Mouse (Mus musculus): ENCODE data around the gene Epha6. TPM values are rescaled to one million over a fixed set of nuclear protein-coding genes. Genes with fewer than 3 reads are reported as not detected.

Epha6 gene
- polyA plus RNA-seq, 1 experiment from 2014 or later = 11.3 TPM

- H3K4me2 ChIP-seq = no peak overlapping the region
- H3K36me3 ChIP-seq = no peaks in the 10 kb centered on the region
- no peak overlapping the region for H3K4me3 ChIP-seq
- no peak for ATAC-seq (ENCODE audit: low FRiP score, low read depth)
- H3K27me3 ChIP-seq = no peaks in the 10 kb centered on the region
- H3K27ac ChIP-seq (replicated peaks) = no peak overlapping the region
- H3K4me1 ChIP-seq (replicated peaks) = no peaks in the 10 kb centered on the region
- H3K9me3 ChIP-seq = no peaks in the 10 kb centered on the region
- H3K9ac ChIP-seq = no peak overlapping the region
Observed at GRCm38 (mm10) chr16:60475776-60476175, 129.6 kb downstream of the Epha6 start.

GRCm38 (mm10) chr16:60468200-60468785, 137.0 kb downstream of the Epha6 start:
- Histone ChIP-seq H3K27me3 (no peaks in the 10 kb centered on the region), H3K9ac (no peak overlapping the region), H3K36me3 (no peaks in the 10 kb centered on the region), H3K4me2 (no peak overlapping the region), H3K9me3 (no peaks in the 10 kb centered on the region), H3K4me1 (replicated peaks) (no peaks in the 10 kb centered on the region), H3K4me3 (no peak overlapping the region), H3K27ac (replicated peaks) (no peak overlapping the region)
- no peak for ATAC-seq (ENCODE audit: low FRiP score, low read depth)
- WGBS = 77% methylated on average over 7 of the region's 7 CpGs

- H3K9ac ChIP-seq = no peak overlapping the region
Observed at GRCm38 (mm10) chr16:60435283-60435682, 170.0 kb downstream of the Epha6 start.

GRCm38 (mm10) chr16:60434241-60434640, 171.1 kb downstream of the Epha6 start:
- H3K36me3 ChIP-seq = no peaks in the 10 kb centered on the region
- H3K9ac ChIP-seq = no peak overlapping the region
- no peak overlapping the region for H3K4me2 ChIP-seq
- no peaks in the 10 kb centered on the region for H3K27me3 ChIP-seq
- H3K4me3 ChIP-seq = no peak overlapping the region
- H3K4me1 ChIP-seq (replicated peaks) = no peaks in the 10 kb centered on the region
- no peak for ATAC-seq (ENCODE audit: low FRiP score, low read depth)
- 77% methylated on average over 1 of the region's 1 CpGs for WGBS
- no peak overlapping the region for H3K27ac ChIP-seq (replicated peaks)
- no peaks in the 10 kb centered on the region for H3K9me3 ChIP-seq

More at GRCm38 (mm10) chr16:60435283-60435682, 170.0 kb downstream of the Epha6 start:
- Histone ChIP-seq H3K9me3 (no peaks in the 10 kb centered on the region), H3K36me3 (no peaks in the 10 kb centered on the region), H3K4me3 (no peak overlapping the region), H3K27me3 (no peaks in the 10 kb centered on the region), H3K27ac (replicated peaks) (no peak overlapping the region), H3K4me2 (no peak overlapping the region), H3K4me1 (replicated peaks) (no peaks in the 10 kb centered on the region)
- no peak for ATAC-seq (ENCODE audit: low FRiP score, low read depth)
- 79% methylated on average over 1 of the region's 1 CpGs for WGBS

GRCm38 (mm10) chr16:60395306-60395705, 210.0 kb downstream of the Epha6 start:
- Histone ChIP-seq H3K4me1 (replicated peaks) (no peaks in the 10 kb centered on the region), H3K27me3 (no peaks in the 10 kb centered on the region), H3K4me3 (no peak overlapping the region), H3K9ac (no peak overlapping the region), H3K4me2 (no peak overlapping the region), H3K9me3 (no peaks in the 10 kb centered on the region), H3K27ac (replicated peaks) (no peak overlapping the region), H3K36me3 (no peaks in the 10 kb centered on the region)
- no peak for ATAC-seq (ENCODE audit: low FRiP score, low read depth)
- 53% methylated on average over 3 of the region's 3 CpGs for WGBS

GRCm38 (mm10) chr16:60392961-60393360, 212.4 kb downstream of the Epha6 start:
- Histone ChIP-seq H3K9ac (no peak overlapping the region), H3K27ac (replicated peaks) (no peak overlapping the region), H3K4me2 (no peak overlapping the region), H3K9me3 (no peaks in the 10 kb centered on the region), H3K4me1 (replicated peaks) (no peaks in the 10 kb centered on the region), H3K36me3 (no peaks in the 10 kb centered on the region), H3K27me3 (no peaks in the 10 kb centered on the region), H3K4me3 (no peak overlapping the region)
- ATAC-seq (ENCODE audit: low FRiP score, low read depth) = no peak

- H3K9me3 ChIP-seq = no peaks in the 10 kb centered on the region
- no peak overlapping the region for H3K27ac ChIP-seq (replicated peaks)
- H3K4me3 ChIP-seq = no peak overlapping the region
- no peak for ATAC-seq (ENCODE audit: low FRiP score, low read depth)
- no peaks in the 10 kb centered on the region for H3K27me3 ChIP-seq
- H3K36me3 ChIP-seq = no peaks in the 10 kb centered on the region
- no peaks in the 10 kb centered on the region for H3K4me1 ChIP-seq (replicated peaks)
- no peak overlapping the region for H3K4me2 ChIP-seq
- H3K9ac ChIP-seq = no peak overlapping the region
Observed at GRCm38 (mm10) chr16:60375147-60375546, 230.2 kb downstream of the Epha6 start.

GRCm38 (mm10) chr16:60283963-60284362, 321.4 kb downstream of the Epha6 start:
- H3K27me3 ChIP-seq = no peaks in the 10 kb centered on the region
- no peaks in the 10 kb centered on the region for H3K4me1 ChIP-seq (replicated peaks)
- ATAC-seq (ENCODE audit: low FRiP score, low read depth) = no peak
- 91% methylated on average over 1 of the region's 1 CpGs for WGBS
- H3K4me2 ChIP-seq = no peak overlapping the region
- no peak overlapping the region for H3K4me3 ChIP-seq
- no peaks in the 10 kb centered on the region for H3K36me3 ChIP-seq
- no peak overlapping the region for H3K9ac ChIP-seq
- H3K9me3 ChIP-seq = no peaks in the 10 kb centered on the region
- H3K27ac ChIP-seq (replicated peaks) = no peak overlapping the region

GRCm38 (mm10) chr16:60274109-60274508, 331.2 kb downstream of the Epha6 start:
- no peak overlapping the region for H3K9ac ChIP-seq
- no peak overlapping the region for H3K4me3 ChIP-seq
- 85% methylated on average over 2 of the region's 2 CpGs for WGBS
- no peaks in the 10 kb centered on the region for H3K9me3 ChIP-seq
- no peak for ATAC-seq (ENCODE audit: low FRiP score, low read depth)
- H3K4me1 ChIP-seq (replicated peaks) = no peaks in the 10 kb centered on the region
- H3K27ac ChIP-seq (replicated peaks) = no peak overlapping the region
- no peaks in the 10 kb centered on the region for H3K27me3 ChIP-seq
- no peak overlapping the region for H3K4me2 ChIP-seq
- no peaks in the 10 kb centered on the region for H3K36me3 ChIP-seq

GRCm38 (mm10) chr16:60266367-60267351, 338.7 kb downstream of the Epha6 start:
- Histone ChIP-seq H3K4me1 (replicated peaks) (no peaks in the 10 kb centered on the region), H3K27me3 (no peaks in the 10 kb centered on the region), H3K4me3 (no peak overlapping the region), H3K4me2 (no peak overlapping the region), H3K27ac (replicated peaks) (no peak overlapping the region), H3K9me3 (no peaks in the 10 kb centered on the region), H3K9ac (no peak overlapping the region), H3K36me3 (no peaks in the 10 kb centered on the region)
- whole genome bisulfite sequencing = 60% methylated on average over 9 of the region's 9 CpGs
- no peak for ATAC-seq (ENCODE audit: low FRiP score, low read depth)

- Histone ChIP-seq H3K27ac (replicated peaks) (no peak overlapping the region), H3K9ac (no peak overlapping the region), H3K36me3 (no peaks in the 10 kb centered on the region), H3K4me1 (replicated peaks) (no peaks in the 10 kb centered on the region), H3K27me3 (no peaks in the 10 kb centered on the region), H3K4me3 (no peak overlapping the region), H3K9me3 (no peaks in the 10 kb centered on the region), H3K4me2 (no peak overlapping the region)
- WGBS = 72% methylated on average over 6 of the region's 6 CpGs
- no peak for ATAC-seq (ENCODE audit: low FRiP score, low read depth)
Observed at GRCm38 (mm10) chr16:60264719-60265508, 340.4 kb downstream of the Epha6 start.

- H3K4me1 ChIP-seq (replicated peaks) = no peaks in the 10 kb centered on the region
- no peak overlapping the region for H3K9ac ChIP-seq
- H3K36me3 ChIP-seq = no peaks in the 10 kb centered on the region
- H3K4me3 ChIP-seq = no peak overlapping the region
- H3K27me3 ChIP-seq = no peaks in the 10 kb centered on the region
- no peak for ATAC-seq (ENCODE audit: low FRiP score, low read depth)
- no peak overlapping the region for H3K27ac ChIP-seq (replicated peaks)
- H3K4me2 ChIP-seq = no peak overlapping the region
- 77% methylated on average over 7 of the region's 7 CpGs for WGBS
- no peaks in the 10 kb centered on the region for H3K9me3 ChIP-seq
Observed at GRCm38 (mm10) chr16:60258151-60258635, 347.1 kb downstream of the Epha6 start.

All from hindbrain, embryonic 15.5 days (tissue).